Mouse (Mus musculus) brown adipose tissue, adult 24 weeks (tissue): Measurements from ENCODE around the gene Gimd1. TPM values are rescaled to one million over a fixed set of nuclear protein-coding genes. Genes with fewer than 3 reads are reported as not detected.

Experiments used
- H3K27ac ChIP-seq: fragments of 200-500 bp; replicated peaks from 2 replicates; pipeline ENCODE4 v1.5.1; 2012; ENCODE audit warnings: low read depth, mild to moderate bottlenecking, low read length
- H3K4me1 ChIP-seq: fragments of 200-500 bp; 2 replicates; pipeline ENCODE4 v1.6.1; 2012; ENCODE audit warnings: low read length, mixed read lengths; ENCODE audit not compliant: control insufficient read depth, insufficient read depth, insufficient read length
- H3K4me3 ChIP-seq: fragments of 200-500 bp; 2 replicates; pipeline ENCODE4 v1.5.1; 2012; ENCODE audit warnings: low read depth, mild to moderate bottlenecking, low read length, moderate library complexity; ENCODE audit not compliant: insufficient read depth
- polyA plus RNA-seq: library from polyadenylated mRNA; stranded (reverse); fragments of >200 nt; gene quantifications from 2 replicates; pipeline ENCODE4 v1.2.4, GENCODE M21; 2012; ENCODE audit not compliant: missing spikeins, insufficient read depth, insufficient read length

The Gimd1 gene
- polyA plus RNA-seq, 1 experiment, result not detected

GRCm38 (mm10) chr3:132655955-132656354 is 26.3 kb downstream of the Gimd1 start:
- Histone ChIP-seq H3K4me3 (no peak overlapping the region), H3K27ac (no peak overlapping the region), H3K4me1 (no peaks in the 10 kb centered on the region)

- H3K4me3 ChIP-seq, result no peak overlapping the region
- H3K4me1 ChIP-seq, result no peaks in the 10 kb centered on the region
- H3K27ac ChIP-seq, result no peak overlapping the region
Observed at GRCm38 (mm10) chr3:132677494-132677893, 47.9 kb downstream of the Gimd1 start.

- H3K4me1 ChIP-seq, result peaks cover 5% of the 10 kb centered on the region
- H3K4me3 ChIP-seq, result peak within 1 kb of the TSS; percentile 83
- H3K27ac ChIP-seq, result peak within 1 kb of the TSS; percentile 99
Observed at GRCm38 (mm10) chr3:132683447-132684230, 54.0 kb downstream of the Gimd1 start, which contains the start of gene Tbck. Gene Tbck (plus strand): TSS chr3:132684144.

GRCm38 (mm10) chr3:132684231-132684928 is 54.8 kb downstream of the Gimd1 start, which contains the start of gene Aimp1:
Gene Aimp1 (minus strand): TSS chr3:132684370.
- Histone ChIP-seq H3K4me1 (peaks cover 5% of the 10 kb centered on the region), H3K27ac (peak within 1 kb of the TSS; percentile 99), H3K4me3 (peak within 1 kb of the TSS; percentile 83)

Other genes with a start within 250 kb of the Gimd1 start
- 9.2 and 9.6 TPM in 2 replicates for gene Tbck, start 54.3 kb downstream of the Gimd1 start, polyA plus RNA-seq
- gene Aimp1, start 54.5 kb downstream of the Gimd1 start, polyA plus RNA-seq, result 35.9 and 50.5 TPM in 2 replicates